Mouse (Mus musculus): Measurements from ENCODE around the gene Gch1. TPM values are rescaled to one million over a fixed set of nuclear protein-coding genes. Genes with fewer than 3 reads are reported as not detected.
A peak's percentile ranks its signal among the peaks of the same experiment; 100 is the strongest.

The Gch1 gene
- polyA plus RNA-seq, 1 experiment from 2014 or later, result 12.4 TPM

DNA sequence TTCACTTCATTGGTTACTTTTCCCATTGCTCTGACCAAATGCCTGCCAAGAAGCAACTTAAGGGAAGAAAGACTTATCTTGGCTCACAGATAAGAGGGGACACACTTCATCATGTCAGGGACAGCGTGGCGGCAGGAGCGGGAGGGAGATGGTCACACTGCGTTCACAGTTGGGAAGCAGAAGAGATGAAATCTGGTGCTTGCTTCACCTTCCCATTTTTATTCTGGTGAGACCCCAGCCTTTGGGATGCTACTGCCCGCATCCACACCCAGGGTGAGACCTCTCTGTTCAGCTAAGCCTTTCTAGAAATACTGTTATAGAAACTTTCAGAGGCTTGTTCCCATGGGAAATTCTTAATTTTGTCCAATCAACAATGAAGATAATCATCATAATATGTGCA, 44.9 kb downstream of the Gch1 start:
- Histone ChIP-seq H3K4me3 (ENCODE audit: low read depth, low read length) (no peak overlapping the region), H3K4me1 (replicated peaks; ENCODE audit: control insufficient read depth, insufficient read depth) (no peaks in the 10 kb centered on the region), H3K36me3 (ENCODE audit: control insufficient read depth, insufficient read depth, low read length) (no peaks in the 10 kb centered on the region), H3K9me3 (ENCODE audit: control insufficient read depth, low read length) (no peaks in the 10 kb centered on the region), H3K27ac (replicated peaks) (no peak overlapping the region), H3K9ac (ENCODE audit: low read length) (no peak overlapping the region), H3K27me3 (ENCODE audit: control insufficient read depth, insufficient read depth, low read length) (no peaks in the 10 kb centered on the region), H3K4me2 (replicated peaks; ENCODE audit: low read depth) (no peak overlapping the region)
- DNase-seq (ENCODE audit: low spot score), result no peak
- WGBS, result 93% methylated on average over 5 of the region's 5 CpGs
- no peak for TF ChIP-seq CTCF (IDR thresholded peaks at IDR 0.05; ENCODE audit: low read depth)
- no peak for TF ChIP-seq EP300 (optimal IDR thresholded peaks at IDR 0.05)
- ATAC-seq (ENCODE audit: low FRiP score, low TSS enrichment), result no peak

GRCm38 (mm10) chr14:47138853-47139252, 50.4 kb downstream of the Gch1 start:
- H3K9me3 ChIP-seq (ENCODE audit: control insufficient read depth, low read length), result no peaks in the 10 kb centered on the region
- no peaks in the 10 kb centered on the region for H3K36me3 ChIP-seq (ENCODE audit: control insufficient read depth, insufficient read depth, low read length)
- TF ChIP-seq CTCF (IDR thresholded peaks at IDR 0.05; ENCODE audit: low read depth) (no peak), EP300 (optimal IDR thresholded peaks at IDR 0.05) (no peak)
- no peak overlapping the region for H3K4me2 ChIP-seq (replicated peaks; ENCODE audit: low read depth)
- no peak overlapping the region for H3K4me3 ChIP-seq (ENCODE audit: low read depth, low read length)
- 74% methylated on average over 3 of the region's 3 CpGs for WGBS
- no peak overlapping the region for H3K9ac ChIP-seq (ENCODE audit: low read length)
- H3K4me1 ChIP-seq (replicated peaks; ENCODE audit: control insufficient read depth, insufficient read depth), result no peaks in the 10 kb centered on the region
- DNase-seq (ENCODE audit: low spot score) (no peak), ATAC-seq (ENCODE audit: low FRiP score, low TSS enrichment) (no peak)
- no peaks in the 10 kb centered on the region for H3K27me3 ChIP-seq (ENCODE audit: control insufficient read depth, insufficient read depth, low read length)
- H3K27ac ChIP-seq (replicated peaks), result no peak overlapping the region

GRCm38 (mm10) chr14:47136637-47137036, 52.6 kb downstream of the Gch1 start:
- no peak for DNase-seq (ENCODE audit: low spot score)
- WGBS, result 45% methylated on average over 5 of the region's 5 CpGs
- TF ChIP-seq EP300 (optimal IDR thresholded peaks at IDR 0.05), result no peak
- no peak for TF ChIP-seq CTCF (IDR thresholded peaks at IDR 0.05; ENCODE audit: low read depth)

GRCm38 (mm10) chr14:47133948-47134347, 55.3 kb downstream of the Gch1 start:
- peak; percentile 62 for ATAC-seq (ENCODE audit: low FRiP score, low TSS enrichment)
- H3K36me3 ChIP-seq (ENCODE audit: control insufficient read depth, insufficient read depth, low read length), result no peaks in the 10 kb centered on the region
- H3K27me3 ChIP-seq (ENCODE audit: control insufficient read depth, insufficient read depth, low read length), result no peaks in the 10 kb centered on the region
- no peaks in the 10 kb centered on the region for H3K4me1 ChIP-seq (replicated peaks; ENCODE audit: control insufficient read depth, insufficient read depth)
- no peak overlapping the region for H3K9ac ChIP-seq (ENCODE audit: low read length)
- H3K4me2 ChIP-seq (replicated peaks; ENCODE audit: low read depth), result no peak overlapping the region
- no peak overlapping the region for H3K4me3 ChIP-seq (ENCODE audit: low read depth, low read length)
- TF ChIP-seq EP300 (optimal IDR thresholded peaks at IDR 0.05) (no peak), CTCF (IDR thresholded peaks at IDR 0.05; ENCODE audit: low read depth) (no peak)
- 52% methylated on average over 10 of the region's 10 CpGs for WGBS
- no peaks in the 10 kb centered on the region for H3K9me3 ChIP-seq (ENCODE audit: control insufficient read depth, low read length)
- DNase-seq (ENCODE audit: low spot score), result peak; percentile 25
- no peak overlapping the region for H3K27ac ChIP-seq (replicated peaks)

More at GRCm38 (mm10) chr14:47136637-47137036, 52.6 kb downstream of the Gch1 start:
- H3K4me2 ChIP-seq (replicated peaks; ENCODE audit: low read depth), result no peak overlapping the region
- H3K36me3 ChIP-seq (ENCODE audit: control insufficient read depth, insufficient read depth, low read length), result no peaks in the 10 kb centered on the region
- no peaks in the 10 kb centered on the region for H3K27me3 ChIP-seq (ENCODE audit: control insufficient read depth, insufficient read depth, low read length)
- H3K9ac ChIP-seq (ENCODE audit: low read length), result no peak overlapping the region
- no peaks in the 10 kb centered on the region for H3K4me1 ChIP-seq (replicated peaks; ENCODE audit: control insufficient read depth, insufficient read depth)
- 0 out of 2 replicates have a peak, but pooled peaks have one; percentile 25 for ATAC-seq (ENCODE audit: low FRiP score, low TSS enrichment)
- no peaks in the 10 kb centered on the region for H3K9me3 ChIP-seq (ENCODE audit: control insufficient read depth, low read length)
- H3K4me3 ChIP-seq (ENCODE audit: low read depth, low read length), result no peak overlapping the region
- H3K27ac ChIP-seq (replicated peaks), result no peak overlapping the region

GRCm38 (mm10) chr14:47127987-47128386, 61.2 kb downstream of the Gch1 start:
- Histone ChIP-seq H3K27me3 (ENCODE audit: control insufficient read depth, insufficient read depth, low read length) (no peaks in the 10 kb centered on the region), H3K4me3 (ENCODE audit: low read depth, low read length) (no peak overlapping the region), H3K36me3 (ENCODE audit: control insufficient read depth, insufficient read depth, low read length) (no peaks in the 10 kb centered on the region), H3K9me3 (ENCODE audit: control insufficient read depth, low read length) (no peaks in the 10 kb centered on the region), H3K27ac (replicated peaks) (no peak overlapping the region), H3K9ac (ENCODE audit: low read length) (no peak overlapping the region), H3K4me2 (replicated peaks; ENCODE audit: low read depth) (no peak overlapping the region), H3K4me1 (replicated peaks; ENCODE audit: control insufficient read depth, insufficient read depth) (no peaks in the 10 kb centered on the region)
- WGBS, result 72% methylated on average over 5 of the region's 5 CpGs
- no peak for TF ChIP-seq CTCF (IDR thresholded peaks at IDR 0.05; ENCODE audit: low read depth)
- no peak for TF ChIP-seq EP300 (optimal IDR thresholded peaks at IDR 0.05)
- ATAC-seq (ENCODE audit: low FRiP score, low TSS enrichment) (peak; percentile 73), DNase-seq (ENCODE audit: low spot score) (peak; percentile 44)

DNA sequence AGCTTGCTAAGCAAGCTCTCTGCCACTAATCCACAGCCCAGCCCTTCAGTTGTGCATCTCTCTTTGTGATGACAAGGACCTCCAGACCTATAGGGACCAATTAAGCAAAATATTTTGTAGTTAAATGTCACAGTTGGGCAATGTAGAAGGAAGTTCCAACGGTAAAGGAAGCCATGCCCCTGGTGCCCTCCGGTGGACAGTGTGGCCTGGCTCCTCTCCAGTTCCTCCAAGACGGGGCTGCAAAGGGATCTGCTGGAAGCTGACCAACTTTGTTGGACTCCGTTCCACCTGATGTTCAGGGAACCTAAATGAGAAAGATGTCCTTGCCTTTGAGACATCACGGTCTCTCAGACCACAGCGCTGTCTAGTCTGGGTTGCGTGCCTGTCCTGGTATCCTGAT, 71.7 kb downstream of the Gch1 start:
- TF ChIP-seq CTCF (IDR thresholded peaks at IDR 0.05; ENCODE audit: low read depth) (peak; percentile 41; the same call in 1 of the 2 replicates), EP300 (optimal IDR thresholded peaks at IDR 0.05) (no peak)
- Histone ChIP-seq H3K36me3 (ENCODE audit: control insufficient read depth, insufficient read depth, low read length) (no peaks in the 10 kb centered on the region), H3K27ac (replicated peaks) (no peak overlapping the region), H3K4me1 (replicated peaks; ENCODE audit: control insufficient read depth, insufficient read depth) (0 out of 2 replicates have a peak, but pooled peaks cover 2% of the 10 kb centered on the region), H3K27me3 (ENCODE audit: control insufficient read depth, insufficient read depth, low read length) (no peaks in the 10 kb centered on the region), H3K4me2 (replicated peaks; ENCODE audit: low read depth) (no peak overlapping the region), H3K9ac (ENCODE audit: low read length) (no peak overlapping the region), H3K4me3 (ENCODE audit: low read depth, low read length) (no peak overlapping the region), H3K9me3 (ENCODE audit: control insufficient read depth, low read length) (no peaks in the 10 kb centered on the region)
- WGBS, result 67% methylated on average over 7 of the region's 7 CpGs
- no peak for ATAC-seq (ENCODE audit: low FRiP score, low TSS enrichment)
- no peak for DNase-seq (ENCODE audit: low spot score)
